Mouse (Mus musculus) small intestine, adult 2 months (tissue): ENCODE data around the gene Cdc42.

Experiments
- CTCF ChIP-seq: fragments of 200-500 bp; IDR thresholded peaks from 2 replicates; pipeline ENCODE4 v1.5.1; 2012; ENCODE audit warnings: low read depth, mild to moderate bottlenecking, control low read depth, inconsistent platforms, low read length, moderate library complexity, mixed read lengths; ENCODE audit not compliant: insufficient replicate concordance, insufficient read length; ENCODE audit errors: extremely low read depth
- POLR2A ChIP-seq: fragments of 200-500 bp; IDR thresholded peaks from 2 replicates; pipeline ENCODE4 v1.6.1; 2012; ENCODE audit warnings: low read depth, mild to moderate bottlenecking, control low read depth, inconsistent platforms, low read length, moderate library complexity

- TF ChIP-seq CTCF (no peak), POLR2A (no peak)
These were observed 927 bp upstream of the Cdc42 start for GRCm38 (mm10) chr4:137358291-137359002.
